Mouse (Mus musculus) heart, postnatal 0 days (tissue): ENCODE measurements around the gene Anks1. TPM values are rescaled to one million over a fixed set of nuclear protein-coding genes. Genes with fewer than 3 reads are reported as not detected.

Experiments
- ATAC-seq: fragments of 200-750 bp; cut with Nextera tagmentation; 2 replicates; pipeline ENCODE4 v1.8.0; 2017; ENCODE audit warnings: low read depth, moderate number of reproducible peaks, moderate library complexity; ENCODE audit not compliant: insufficient read depth
- DNase-seq: peaks from one replicate; pipeline ENCODE4 v3.0.0-alpha.2; 2016; ENCODE audit warnings: low spot score
- H3K27ac ChIP-seq: fragments of 300-500 bp; sonication (generic); 2 replicates; pipeline ENCODE4 v1.5.1; 2014; ENCODE audit warnings: low read depth, mild to moderate bottlenecking
- H3K27me3 ChIP-seq: fragments of 300-500 bp; sonication (generic); 2 replicates; pipeline ENCODE4 v1.6.1; 2014; ENCODE audit warnings: low read length, mixed read lengths; ENCODE audit not compliant: control insufficient read depth, insufficient read depth
- H3K36me3 ChIP-seq: fragments of 300-500 bp; sonication (generic); replicated peaks from 2 replicates; pipeline ENCODE4 v1.6.1; 2014; ENCODE audit warnings: low read length, mixed read lengths; ENCODE audit not compliant: control insufficient read depth, insufficient read depth
- H3K4me1 ChIP-seq: fragments of 300-500 bp; sonication (generic); 2 replicates; pipeline ENCODE4 v1.6.1; 2014; ENCODE audit warnings: antibody characterized with exemption; ENCODE audit not compliant: control insufficient read depth, insufficient read depth
- H3K4me2 ChIP-seq: fragments of 300-500 bp; sonication (generic); 2 replicates; pipeline ENCODE4 v1.6.1; 2014; ENCODE audit warnings: low read depth, mild to moderate bottlenecking, low read length, moderate library complexity
- H3K4me3 ChIP-seq: fragments of 300-500 bp; sonication (generic); 2 replicates; pipeline ENCODE4 v1.5.1; 2014; ENCODE audit warnings: low read depth, low read length
- H3K9ac ChIP-seq: fragments of 300-500 bp; sonication (generic); replicated peaks from 2 replicates; pipeline ENCODE4 v1.6.1; 2014; ENCODE audit warnings: low read depth, low read length, mixed read lengths
- H3K9me3 ChIP-seq: fragments of 300-500 bp; sonication (generic); replicated peaks from 2 replicates; pipeline ENCODE4 v1.6.1; 2016; ENCODE audit warnings: low read length; ENCODE audit not compliant: control insufficient read depth
- CTCF ChIP-seq: IDR thresholded peaks from 2 replicates; pipeline ENCODE4 v1.5.1; 2016; ENCODE audit warnings: antibody characterized with exemption, control low read depth, low read depth
- EP300 ChIP-seq: IDR thresholded peaks from 2 replicates; pipeline ENCODE4 v1.6.1; 2016; ENCODE audit warnings: antibody characterized with exemption, low read depth
- WGBS: fragments of 180-500 bp; shearing (Covaris S2); extraction: QIAGEN DNeasy Blood & Tissue Kit; methylation state at CpG from one replicate; pipeline ENCODE4 v1.1.7; 2014; 5-methylcytosine and 5-hydroxymethylcytosine counted together
- polyA plus RNA-seq: library from polyadenylated mRNA; unstranded; fragments of >200 nt; fragmentation: Nextera tagmentation; extraction: Ambion mirVana; gene quantifications from 2 replicates; pipeline ENCODE4 v1.2.1, GENCODE M21; 2015
- total RNA-seq: library from RNA; depleted of rRNA; stranded (reverse); fragments of >200 nt; gene quantifications from 2 replicates; pipeline ENCODE4 v1.2.3, GENCODE M21; 2014; ENCODE audit warnings: low replicate concordance

The Anks1 gene
- total and polyA plus RNA-seq, 2 experiments from 2014 or later, result 11.0 to 55.4 TPM

- Histone ChIP-seq H3K27ac (no peak overlapping the region), H3K27me3 (no peaks in the 10 kb centered on the region), H3K4me1 (no peaks in the 10 kb centered on the region), H3K9ac (no peak overlapping the region), H3K36me3 (peaks cover 14% of the 10 kb centered on the region; the same call in 1 of the 2 replicates), H3K4me3 (no peak overlapping the region), H3K4me2 (no peak overlapping the region), H3K9me3 (no peaks in the 10 kb centered on the region)
- no peak for ATAC-seq
- no peak for DNase-seq
- 84% methylated on average over 4 of the region's 4 CpGs for WGBS
- no peak for TF ChIP-seq EP300
- no peak for TF ChIP-seq CTCF
Measured at GRCm38 (mm10) chr17:28000389-28000788, 91.3 kb downstream of the Anks1 start.

- Histone ChIP-seq H3K4me3 (no peak overlapping the region), H3K4me1 (no peaks in the 10 kb centered on the region), H3K27ac (no peak overlapping the region), H3K9me3 (no peaks in the 10 kb centered on the region), H3K27me3 (no peaks in the 10 kb centered on the region), H3K4me2 (no peak overlapping the region), H3K9ac (no peak overlapping the region), H3K36me3 (peaks cover 14% of the 10 kb centered on the region; the same call in 1 of the 2 replicates)
- TF ChIP-seq EP300, result no peak
- TF ChIP-seq CTCF, result no peak
- ATAC-seq, result no peak
- 91% methylated on average over 1 of the region's 1 CpGs for WGBS
- no peak for DNase-seq
Measured at GRCm38 (mm10) chr17:28000851-28001250, 91.7 kb downstream of the Anks1 start.

- Histone ChIP-seq H3K4me2 (no peak overlapping the region), H3K27ac (no peak overlapping the region), H3K4me3 (no peak overlapping the region), H3K9ac (no peak overlapping the region), H3K36me3 (peaks cover 6% of the 10 kb centered on the region; the same call in 1 of the 2 replicates), H3K9me3 (no peaks in the 10 kb centered on the region), H3K4me1 (peaks cover 34% of the 10 kb centered on the region), H3K27me3 (no peaks in the 10 kb centered on the region)
- ATAC-seq, result no peak
- no peak for TF ChIP-seq EP300
- TF ChIP-seq CTCF, result no peak
- DNase-seq, result no peak
Measured at GRCm38 (mm10) chr17:28005393-28005792, 96.3 kb downstream of the Anks1 start.

DNA sequence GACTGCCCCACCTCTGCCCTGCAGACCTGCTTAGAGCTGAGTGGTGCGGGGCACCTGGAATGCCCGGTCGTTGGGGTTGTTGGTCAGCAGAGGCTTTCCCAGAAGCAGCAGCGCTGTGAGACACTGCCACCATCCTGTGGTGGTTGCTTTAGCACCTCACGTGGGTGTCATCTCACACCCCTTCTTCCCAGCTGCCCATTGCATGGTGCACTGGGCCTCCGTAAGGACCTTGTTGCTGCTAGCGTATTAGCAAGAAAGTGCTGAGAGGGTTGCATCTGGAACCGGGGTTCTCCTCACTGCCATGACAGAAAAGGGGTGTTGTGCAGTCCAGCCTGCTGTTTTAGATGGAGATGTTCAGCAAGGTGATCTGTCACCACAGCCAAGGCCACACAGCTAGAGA lies 97.1 kb downstream of the Anks1 start:
- DNase-seq (no peak), ATAC-seq (no peak)
- Histone ChIP-seq H3K9me3 (no peaks in the 10 kb centered on the region), H3K27ac (peak overlapping the region; percentile 96), H3K4me3 (no peak overlapping the region), H3K27me3 (no peaks in the 10 kb centered on the region), H3K9ac (no peak overlapping the region), H3K36me3 (peaks cover 4% of the 10 kb centered on the region; the same call in 1 of the 2 replicates), H3K4me1 (peaks cover 41% of the 10 kb centered on the region), H3K4me2 (0 out of 2 replicates have a peak overlapping the region, but pooled peaks have one; percentile 80)
- 67% methylated on average over 8 of the region's 8 CpGs for WGBS
- TF ChIP-seq EP300 (no peak), CTCF (no peak; the same call in 1 of the 2 replicates)

DNA sequence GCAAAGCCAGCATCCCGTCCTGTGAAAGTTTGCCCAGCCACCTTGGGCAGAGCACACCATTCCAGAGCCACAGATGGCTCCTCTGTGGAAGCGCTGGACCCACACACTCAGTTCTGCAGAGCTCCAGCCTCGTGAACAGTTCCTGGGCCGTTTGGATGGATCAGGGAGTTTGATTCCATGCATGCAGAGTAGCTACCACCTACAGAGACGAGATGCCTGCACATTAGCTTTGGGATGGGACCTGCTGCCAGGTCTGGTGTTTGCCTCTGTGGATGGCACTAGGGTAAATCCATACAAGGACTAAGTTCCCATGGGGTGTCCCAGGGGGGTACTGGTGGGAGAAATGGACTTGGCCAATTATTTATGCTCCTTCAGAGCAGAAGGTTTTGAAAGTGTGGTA lies 97.5 kb downstream of the Anks1 start:
- no peaks in the 10 kb centered on the region; the same call in 1 of the 2 replicates for H3K36me3 ChIP-seq
- no peaks in the 10 kb centered on the region for H3K9me3 ChIP-seq
- peak overlapping the region; percentile 52; the same call in 1 of the 2 replicates for H3K4me3 ChIP-seq
- H3K27me3 ChIP-seq, result no peaks in the 10 kb centered on the region
- peak overlapping the region; percentile 80 for H3K4me2 ChIP-seq
- 57% methylated on average over 5 of the region's 5 CpGs for WGBS
- peak overlapping the region; percentile 75; the same call in 1 of the 2 replicates for H3K9ac ChIP-seq
- peaks cover 41% of the 10 kb centered on the region for H3K4me1 ChIP-seq
- no peak for DNase-seq
- peak overlapping the region; percentile 96 for H3K27ac ChIP-seq
- TF ChIP-seq CTCF (no peak), EP300 (no peak)
- ATAC-seq, result no peak
